Mouse (Mus musculus) forebrain, postnatal 0 days (tissue): Measurements from ENCODE around the gene Cdc42ep2. TPM values are rescaled to one million over a fixed set of nuclear protein-coding genes. Genes with fewer than 3 reads are reported as not detected.

ENCODE experiments used
- ATAC-seq: fragments of 200-750 bp; cut with Nextera tagmentation; 2 replicates; pipeline ENCODE4 v1.8.0; 2017; ENCODE audit warnings: mild to moderate bottlenecking, moderate library complexity
- DNase-seq: peaks from one replicate; pipeline ENCODE4 v3.0.0-alpha.2; 2015
- H3K27ac ChIP-seq: fragments of 300-500 bp; sonication (generic); 2 replicates; pipeline ENCODE4 v1.5.1; 2014; ENCODE audit warnings: low read depth, mild to moderate bottlenecking, antibody characterized with exemption, low read length, moderate library complexity, mixed read lengths
- H3K27me3 ChIP-seq: fragments of 300-500 bp; sonication (generic); 2 replicates; pipeline ENCODE4 v1.6.1; 2014; ENCODE audit warnings: mild to moderate bottlenecking, low read length, mixed read lengths; ENCODE audit not compliant: insufficient read depth
- H3K36me3 ChIP-seq: fragments of 300-500 bp; sonication (generic); 2 replicates; pipeline ENCODE4 v1.6.1; 2014; ENCODE audit warnings: mild to moderate bottlenecking, moderate library complexity; ENCODE audit not compliant: insufficient read depth
- H3K4me1 ChIP-seq: fragments of 300-500 bp; sonication (generic); 2 replicates; pipeline ENCODE4 v1.6.1; 2014; ENCODE audit warnings: antibody characterized with exemption; ENCODE audit not compliant: insufficient read depth
- H3K4me2 ChIP-seq: fragments of 300-500 bp; sonication (generic); 2 replicates; pipeline ENCODE4 v1.6.1; 2014; ENCODE audit warnings: low read depth, mild to moderate bottlenecking, moderate library complexity
- H3K4me3 ChIP-seq: fragments of 300-500 bp; sonication (generic); 2 replicates; pipeline ENCODE4 v1.5.1; 2014; ENCODE audit warnings: low read depth, low read length, mixed read lengths
- H3K9ac ChIP-seq: fragments of 300-500 bp; sonication (generic); 2 replicates; pipeline ENCODE4 v1.6.1; 2014; ENCODE audit warnings: mild to moderate bottlenecking
- H3K9me3 ChIP-seq: fragments of 300-500 bp; sonication (generic); 2 replicates; pipeline ENCODE4 v1.6.1; 2016; ENCODE audit warnings: low read length
- CTCF ChIP-seq: sonication (generic); IDR thresholded peaks from 2 replicates; pipeline ENCODE4 v1.5.1; 2016; ENCODE audit warnings: antibody characterized with exemption, control low read depth, low read depth
- WGBS: fragments of 180-500 bp; shearing (Covaris S2); extraction: QIAGEN DNeasy Blood & Tissue Kit; methylation state at CpG from one replicate; pipeline ENCODE4 v1.1.7; 2014; 5-methylcytosine and 5-hydroxymethylcytosine counted together
- polyA plus RNA-seq: library from polyadenylated mRNA; unstranded; fragments of >200 nt; fragmentation: Nextera tagmentation; extraction: Ambion mirVana; gene quantifications from 2 replicates; pipeline ENCODE4 v1.2.1, GENCODE M21; 2015
- total RNA-seq: library from RNA; depleted of rRNA; stranded (reverse); fragments of >200 nt; gene quantifications from 2 replicates; pipeline ENCODE4 v1.2.3, GENCODE M21; 2014

Gene Cdc42ep2
- total and polyA plus RNA-seq, 2 experiments from 2014 or later = 13.3 to 15.6 TPM

GRCm38 (mm10) chr19:5893282-5894001, 31.2 kb downstream of the Cdc42ep2 start:
- Histone ChIP-seq H3K4me1 (peaks cover 11% of the 10 kb centered on the region), H3K27ac (peak overlapping the region; percentile 71), H3K4me3 (peak overlapping the region; percentile 71), H3K27me3 (no peaks in the 10 kb centered on the region), H3K9me3 (no peaks in the 10 kb centered on the region), H3K36me3 (peaks cover 18% of the 10 kb centered on the region), H3K4me2 (peak overlapping the region; percentile 74), H3K9ac (peak overlapping the region; percentile 79)
- peak; percentile 45 for DNase-seq
- WGBS = 8% methylated on average over 26 of the region's 31 CpGs
- ATAC-seq = peak; percentile 45
- TF ChIP-seq CTCF = no peak

- no peak overlapping the region for H3K9ac ChIP-seq
- H3K4me3 ChIP-seq = peak overlapping the region; percentile 71
- no peaks in the 10 kb centered on the region for H3K9me3 ChIP-seq
- ATAC-seq (no peak), DNase-seq (no peak)
- H3K36me3 ChIP-seq = peaks cover 16% of the 10 kb centered on the region
- H3K27ac ChIP-seq = peak overlapping the region; percentile 71; the same call in 1 of the 2 replicates
- 87% methylated on average over 13 of the region's 13 CpGs for WGBS
- peak overlapping the region; percentile 74 for H3K4me2 ChIP-seq
- H3K4me1 ChIP-seq = peaks cover 11% of the 10 kb centered on the region
- no peak for TF ChIP-seq CTCF
- H3K27me3 ChIP-seq = no peaks in the 10 kb centered on the region
Measured at GRCm38 (mm10) chr19:5892735-5893134, 31.9 kb downstream of the Cdc42ep2 start.

- Histone ChIP-seq H3K27me3 (no peaks in the 10 kb centered on the region), H3K4me3 (no peak overlapping the region), H3K36me3 (peaks cover 11% of the 10 kb centered on the region), H3K9ac (no peak overlapping the region), H3K4me2 (peak overlapping the region; percentile 74; the same call in 1 of the 2 replicates), H3K27ac (no peak overlapping the region), H3K9me3 (no peaks in the 10 kb centered on the region), H3K4me1 (peaks cover 11% of the 10 kb centered on the region)
- ATAC-seq (no peak), DNase-seq (no peak)
- 94% methylated on average over 7 of the region's 7 CpGs for WGBS
- TF ChIP-seq CTCF = no peak
Measured at GRCm38 (mm10) chr19:5892262-5892661, 32.4 kb downstream of the Cdc42ep2 start.

- H3K9me3 ChIP-seq = no peaks in the 10 kb centered on the region
- peaks cover 9% of the 10 kb centered on the region for H3K36me3 ChIP-seq
- H3K4me2 ChIP-seq = no peak overlapping the region
- no peak overlapping the region for H3K9ac ChIP-seq
- ATAC-seq = no peak
- TF ChIP-seq CTCF = no peak
- H3K4me1 ChIP-seq = peaks cover 11% of the 10 kb centered on the region
- H3K27ac ChIP-seq = no peak overlapping the region
- H3K4me3 ChIP-seq = no peak overlapping the region
- no peaks in the 10 kb centered on the region for H3K27me3 ChIP-seq
- DNase-seq = no peak
- 89% methylated on average over 12 of the region's 12 CpGs for WGBS
Measured at GRCm38 (mm10) chr19:5891521-5892258, 32.9 kb downstream of the Cdc42ep2 start.

GRCm38 (mm10) chr19:5889211-5889610, 35.4 kb downstream of the Cdc42ep2 start:
- 74% methylated on average over 4 of the region's 4 CpGs for WGBS
- no peak overlapping the region for H3K4me3 ChIP-seq

GRCm38 (mm10) chr19:5887234-5887815, 37.3 kb downstream of the Cdc42ep2 start:
- Histone ChIP-seq H3K9me3 (no peaks in the 10 kb centered on the region), H3K27ac (no peak overlapping the region), H3K4me2 (no peak overlapping the region), H3K4me1 (no peaks in the 10 kb centered on the region), H3K9ac (no peak overlapping the region), H3K4me3 (no peak overlapping the region), H3K36me3 (no peaks in the 10 kb centered on the region), H3K27me3 (no peaks in the 10 kb centered on the region)
- 84% methylated on average over 3 of the region's 3 CpGs for WGBS
- ATAC-seq (no peak), DNase-seq (no peak)
- no peak for TF ChIP-seq CTCF

More at GRCm38 (mm10) chr19:5889211-5889610, 35.4 kb downstream of the Cdc42ep2 start:
- DNase-seq (no peak), ATAC-seq (no peak)
- no peaks in the 10 kb centered on the region for H3K9me3 ChIP-seq
- TF ChIP-seq CTCF = no peak
- H3K4me1 ChIP-seq = peaks cover 9% of the 10 kb centered on the region
- H3K9ac ChIP-seq = no peak overlapping the region
- H3K4me2 ChIP-seq = no peak overlapping the region
- no peak overlapping the region for H3K27ac ChIP-seq
- no peaks in the 10 kb centered on the region for H3K27me3 ChIP-seq
- H3K36me3 ChIP-seq = no peaks in the 10 kb centered on the region

- Histone ChIP-seq H3K9ac (no peak overlapping the region), H3K27ac (no peak overlapping the region), H3K4me2 (no peak overlapping the region), H3K4me3 (no peak overlapping the region), H3K4me1 (no peaks in the 10 kb centered on the region), H3K9me3 (no peaks in the 10 kb centered on the region), H3K27me3 (no peaks in the 10 kb centered on the region), H3K36me3 (no peaks in the 10 kb centered on the region)
- 64% methylated on average over 4 of the region's 4 CpGs for WGBS
- no peak for DNase-seq
- no peak for ATAC-seq
- TF ChIP-seq CTCF = peak; percentile 65
Measured at GRCm38 (mm10) chr19:5885838-5886237, 38.8 kb downstream of the Cdc42ep2 start.
